Mouse (Mus musculus): ENCODE data around the gene Epm2a.
A peak's percentile ranks its signal among the peaks of the same experiment; 100 is the strongest.
"Not testable (repeated sequence)": the region's sequence is repeated elsewhere in the genome, so short reads cannot be mapped to it uniquely, and the experiment has no call there.

Gene Epm2a

GRCm38 (mm10) chr10:11343205-11344141 lies at the start of gene Epm2a:
TSS of gene Epm2a (plus strand) at chr10:11343404.
- peak; percentile 42 for DNase-seq (ENCODE audit: low read depth, low spot score)

DNA sequence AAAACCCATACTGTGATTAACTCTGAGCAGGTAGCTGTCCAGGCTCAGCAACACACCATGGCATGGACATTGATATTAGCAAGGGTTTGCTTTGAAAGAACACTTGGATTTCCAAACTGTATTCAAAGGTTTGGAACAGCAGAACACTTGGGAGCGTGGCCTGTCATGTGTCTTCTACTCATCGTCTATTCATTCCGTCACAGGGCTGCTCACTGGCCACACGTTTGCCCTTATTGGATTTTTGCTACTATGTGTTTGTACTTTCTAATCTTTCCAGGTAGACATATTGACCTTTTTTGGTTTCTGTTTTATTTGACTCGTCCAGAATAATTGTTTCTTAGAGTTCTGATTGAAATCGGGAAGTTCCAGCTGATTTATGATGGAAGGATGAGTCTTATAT lies 44.8 kb upstream of the Epm2a start:
- DNase-seq (ENCODE audit: low read depth, low spot score) = no peak

DNA sequence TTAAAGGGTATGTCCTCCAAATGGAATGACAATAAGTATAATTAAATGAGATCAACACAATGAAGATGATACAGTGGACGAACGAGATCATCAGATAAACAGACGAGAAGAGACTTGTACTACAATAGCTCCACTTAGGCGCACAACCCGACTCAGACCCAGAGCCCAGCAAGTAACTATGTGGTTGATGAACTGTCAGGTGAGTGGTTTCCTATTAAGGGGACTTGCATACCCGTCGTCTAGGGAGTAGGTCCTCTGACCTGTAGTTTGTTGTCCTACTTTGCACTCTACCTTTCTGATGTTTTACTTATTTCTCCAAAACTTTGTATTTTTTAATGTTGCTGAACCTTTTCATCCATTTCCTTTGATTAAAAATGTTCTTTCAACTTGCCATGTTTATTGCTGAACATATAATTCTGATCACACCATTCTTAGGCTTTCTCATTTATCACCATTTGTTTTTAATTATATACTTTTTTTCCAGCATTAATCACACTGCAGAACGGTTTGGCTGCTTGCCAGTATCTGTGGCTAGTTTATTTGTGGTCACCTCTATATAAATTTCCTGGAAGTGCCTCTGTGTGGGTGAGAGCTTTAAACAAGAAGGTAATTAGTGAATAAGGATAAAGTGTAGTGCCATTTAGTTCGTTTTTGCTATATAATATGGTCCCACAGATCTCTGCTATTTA lies 37.7 kb upstream of the Epm2a start:
- DNase-seq (ENCODE audit: low read depth, low spot score) = no peak

DNA sequence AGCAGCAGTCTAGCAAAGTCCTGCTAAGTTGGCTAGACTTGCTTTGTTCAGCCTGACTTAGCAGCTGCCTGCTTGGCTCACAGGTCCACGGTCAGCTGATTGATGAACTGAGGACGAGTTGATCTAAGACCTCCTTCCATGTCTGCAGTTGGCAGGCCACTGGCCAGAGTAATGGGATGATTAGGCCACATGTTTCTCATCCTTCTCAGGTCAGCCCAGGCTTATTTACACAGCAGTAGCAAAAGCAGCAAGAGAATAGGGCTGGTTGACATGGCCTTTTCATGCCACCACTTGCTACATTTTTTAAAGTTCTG lies 37.2 kb upstream of the Epm2a start:
- DNase-seq (ENCODE audit: low read depth, low spot score) = no peak

- DNase-seq (ENCODE audit: low read depth, low spot score) = no peak
Measured at GRCm38 (mm10) chr10:11309866-11310265, 33.3 kb upstream of the Epm2a start.

GRCm38 (mm10) chr10:11310481-11310880 lies 32.7 kb upstream of the Epm2a start:
- DNase-seq (ENCODE audit: low read depth, low spot score) = no peak

GRCm38 (mm10) chr10:11317856-11318454 lies 25.2 kb upstream of the Epm2a start:
- peak; percentile 62 for DNase-seq (ENCODE audit: low read depth, low spot score)

GRCm38 (mm10) chr10:11319446-11319970 lies 23.7 kb upstream of the Epm2a start:
- DNase-seq (ENCODE audit: low read depth, low spot score) = no peak

- DNase-seq (ENCODE audit: low read depth, low spot score) = no peak
Measured at GRCm38 (mm10) chr10:11322316-11322715, 20.9 kb upstream of the Epm2a start.

GRCm38 (mm10) chr10:11323202-11323898 lies 19.9 kb upstream of the Epm2a start:
- no peak for DNase-seq (ENCODE audit: low read depth, low spot score)

DNA sequence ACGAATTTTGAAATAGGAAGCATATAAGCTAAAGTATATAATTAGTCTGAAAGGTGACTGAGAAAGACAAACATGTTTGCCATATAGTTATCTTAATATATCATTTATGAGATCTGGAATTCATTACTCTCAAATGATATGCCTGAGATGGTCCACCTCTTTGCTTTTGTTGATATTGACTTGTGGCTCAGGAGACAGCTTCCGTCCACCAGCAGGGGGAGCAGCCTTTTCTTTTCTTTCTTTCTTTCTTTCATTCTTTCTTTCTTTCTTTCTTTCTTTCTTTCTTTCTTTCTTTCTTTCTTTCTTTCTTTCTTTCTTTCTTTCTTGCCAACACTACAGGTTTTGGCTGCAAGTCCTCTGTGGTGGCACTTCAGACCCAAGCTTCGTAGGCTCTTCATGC lies 16.7 kb upstream of the Epm2a start:
- no peak for DNase-seq (ENCODE audit: low read depth, low spot score)

- no peak for DNase-seq (ENCODE audit: low read depth, low spot score)
Measured at GRCm38 (mm10) chr10:11344536-11345468, 1.6 kb downstream of the Epm2a start.

GRCm38 (mm10) chr10:11350243-11350974 lies 7.2 kb downstream of the Epm2a start:
- not testable (repeated sequence) for DNase-seq (ENCODE audit: low read depth, low spot score)

GRCm38 (mm10) chr10:11354609-11355008 lies 11.4 kb downstream of the Epm2a start:
- DNase-seq (ENCODE audit: low read depth, low spot score) = no peak

GRCm38 (mm10) chr10:11361985-11362692 lies 18.9 kb downstream of the Epm2a start:
- peak; percentile 34 for DNase-seq (ENCODE audit: low read depth, low spot score)

- DNase-seq (ENCODE audit: low read depth, low spot score) = no peak
Measured at GRCm38 (mm10) chr10:11362896-11363487, 19.8 kb downstream of the Epm2a start.

- DNase-seq (ENCODE audit: low read depth, low spot score) = no peak
Measured at GRCm38 (mm10) chr10:11381302-11381701, 38.1 kb downstream of the Epm2a start.

DNA sequence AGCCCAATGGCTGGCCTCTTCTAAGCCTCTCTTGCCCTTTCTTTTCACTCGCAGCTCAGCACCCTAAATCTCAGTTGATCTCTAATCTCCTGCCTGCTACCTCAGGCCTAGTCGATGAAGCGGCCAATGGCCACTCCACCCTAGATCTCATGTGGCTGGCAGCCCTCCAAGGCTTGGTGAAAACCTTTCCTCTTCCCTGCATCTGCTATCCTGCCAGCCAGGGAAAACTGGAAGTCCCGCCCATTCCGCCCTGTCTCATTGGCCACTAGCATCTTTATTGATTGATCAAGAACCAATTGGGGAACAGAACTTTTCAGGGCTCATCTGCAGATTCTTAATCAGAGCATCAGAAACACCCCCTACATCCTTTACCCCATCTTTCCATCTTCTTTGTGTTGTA lies 67.7 kb downstream of the Epm2a start:
- DNase-seq (ENCODE audit: low read depth, low spot score) = peak; percentile 22

DNA sequence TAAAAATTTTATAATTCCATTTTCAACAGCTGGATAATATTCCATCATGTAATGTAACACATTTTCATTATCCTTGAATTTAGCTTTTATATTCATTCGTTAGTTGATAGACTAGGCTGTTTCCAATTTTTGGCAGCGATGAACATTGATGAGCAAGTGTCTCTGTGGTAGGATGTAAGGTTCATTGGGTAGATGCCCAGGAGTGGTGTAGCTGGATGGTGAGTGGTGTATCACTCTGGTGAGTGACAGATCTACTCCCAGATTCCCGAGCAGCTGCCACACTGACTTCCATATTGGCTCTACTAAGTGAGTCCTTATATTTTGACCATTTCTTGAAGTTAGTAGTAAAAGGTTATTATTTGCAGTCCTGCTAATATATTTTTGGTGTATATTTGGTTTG lies 76.9 kb downstream of the Epm2a start:
- no peak for DNase-seq (ENCODE audit: low read depth, low spot score)

Data from retina, adult 2 months (tissue).